Mouse (Mus musculus) ES-CJ7 (cell line): ENCODE data around the gene Cmip.

ENCODE experiments used
- DNase-seq: peaks from one replicate; pipeline ENCODE4 v3.0.0; 2011; ENCODE audit warnings: low read depth, low spot score

Cmip gene

GRCm38 (mm10) chr8:117257029-117257820 is at the start of gene Cmip:
Cmip (plus strand) TSS chr8:117257064.
- DNase-seq, result peak; percentile 50

DNA sequence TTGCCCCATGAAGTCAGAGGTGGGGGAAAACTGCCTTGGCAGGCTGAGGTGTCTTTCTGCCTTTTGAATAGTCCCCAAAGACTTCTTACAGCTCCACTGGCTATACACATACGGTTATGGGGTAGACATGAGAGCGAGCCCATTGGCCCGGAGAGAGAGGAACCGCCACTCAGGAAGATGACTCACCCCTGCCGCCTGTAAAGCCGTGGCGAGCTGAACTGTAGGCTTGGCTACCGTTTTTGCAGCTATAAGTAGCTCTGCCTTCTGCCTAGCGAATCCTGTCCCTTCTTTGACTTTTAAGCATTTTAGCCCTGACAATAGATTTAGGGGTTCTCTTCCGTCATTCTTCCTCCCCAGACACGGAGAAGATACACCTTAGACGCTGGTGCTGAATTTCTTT is 47.7 kb upstream of the Cmip start:
- no peak for DNase-seq

DNA sequence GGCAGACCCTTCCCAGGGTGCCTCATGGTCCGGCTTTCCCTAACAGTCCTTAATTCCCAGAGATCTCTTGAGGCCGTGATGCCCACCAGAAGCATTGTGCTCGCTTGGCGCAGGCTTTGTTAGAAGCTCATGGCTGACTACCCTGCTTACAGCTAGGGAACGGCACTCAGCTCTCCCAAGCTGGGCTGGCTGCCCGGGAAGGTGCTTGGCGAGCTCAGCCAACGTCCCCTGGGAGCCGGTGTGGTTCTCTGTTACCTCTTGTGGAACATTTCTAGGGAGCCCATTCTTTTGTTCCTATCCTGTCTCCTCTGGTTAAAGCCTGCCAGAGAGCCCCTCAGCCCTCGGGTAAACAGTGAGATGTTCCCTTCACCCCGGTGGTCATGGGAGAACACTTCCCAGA is 44.8 kb upstream of the Cmip start:
- DNase-seq, result no peak

- no peak for DNase-seq
These were observed 39.1 kb upstream of the Cmip start for GRCm38 (mm10) chr8:117217724-117218123.

DNA sequence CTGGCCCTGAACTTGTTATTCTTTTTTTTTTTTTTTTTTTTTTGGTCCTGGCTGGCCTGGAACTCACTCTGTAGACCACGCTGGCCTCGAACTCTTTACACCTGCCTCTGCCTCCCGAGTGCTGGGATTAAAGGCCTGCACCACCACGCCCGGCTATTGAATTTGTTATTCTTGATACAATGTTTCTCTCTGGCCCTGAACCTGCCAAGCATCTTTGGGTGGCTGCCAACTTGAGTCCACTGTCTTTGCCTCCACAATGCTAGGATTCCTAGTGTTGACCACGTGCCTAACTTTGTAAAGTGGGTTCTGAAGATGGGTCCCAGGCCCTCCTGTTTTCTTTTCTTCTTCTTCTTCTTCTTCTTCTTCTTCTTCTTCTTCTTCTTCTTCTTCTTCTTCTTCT is 34.5 kb upstream of the Cmip start:
- DNase-seq, result no peak

GRCm38 (mm10) chr8:117224630-117225029 is 32.2 kb upstream of the Cmip start:
- peak; percentile 90 for DNase-seq

DNA sequence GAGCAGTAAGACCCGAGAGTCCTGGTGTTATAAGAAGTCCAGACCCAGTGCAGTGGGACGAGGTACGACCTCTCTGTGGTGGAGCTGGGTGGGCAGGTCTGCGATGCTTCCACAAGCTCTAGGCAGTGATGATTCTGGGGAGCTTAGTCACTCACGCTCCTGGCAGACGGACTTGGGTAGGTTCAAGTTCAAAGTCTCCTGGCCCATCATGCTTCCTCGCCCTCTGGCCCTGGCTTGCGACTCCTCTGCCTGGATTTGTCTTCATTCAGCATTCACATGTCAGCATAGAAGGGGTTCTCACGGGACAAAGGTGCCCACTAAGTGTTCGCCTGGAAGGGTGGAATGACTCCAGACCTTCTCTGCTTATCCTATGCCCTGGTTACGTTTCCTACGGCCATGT is 30.6 kb upstream of the Cmip start:
- DNase-seq, result no peak

DNA sequence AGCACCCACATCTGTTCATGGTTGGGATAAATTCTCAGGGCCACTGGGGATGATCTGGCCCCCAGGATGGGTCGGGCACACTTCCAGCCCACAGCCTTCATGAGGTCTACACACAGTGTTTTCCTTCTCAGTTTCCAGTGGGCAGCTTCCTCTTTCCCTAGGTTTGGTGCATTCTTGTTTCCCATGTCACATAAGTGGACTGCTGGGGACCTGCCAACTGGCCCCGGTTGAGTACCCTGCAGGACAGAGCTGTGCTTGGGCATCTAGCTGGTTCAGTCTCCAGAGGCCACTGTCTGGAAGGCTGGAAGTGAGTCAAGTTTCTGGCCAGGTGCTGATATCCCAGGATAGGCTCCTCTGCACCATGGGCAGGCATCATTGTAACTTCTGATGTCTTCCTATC is 29.5 kb upstream of the Cmip start:
- no peak for DNase-seq

- DNase-seq, result no peak
These were observed 23.7 kb upstream of the Cmip start for GRCm38 (mm10) chr8:117233199-117233598.

DNA sequence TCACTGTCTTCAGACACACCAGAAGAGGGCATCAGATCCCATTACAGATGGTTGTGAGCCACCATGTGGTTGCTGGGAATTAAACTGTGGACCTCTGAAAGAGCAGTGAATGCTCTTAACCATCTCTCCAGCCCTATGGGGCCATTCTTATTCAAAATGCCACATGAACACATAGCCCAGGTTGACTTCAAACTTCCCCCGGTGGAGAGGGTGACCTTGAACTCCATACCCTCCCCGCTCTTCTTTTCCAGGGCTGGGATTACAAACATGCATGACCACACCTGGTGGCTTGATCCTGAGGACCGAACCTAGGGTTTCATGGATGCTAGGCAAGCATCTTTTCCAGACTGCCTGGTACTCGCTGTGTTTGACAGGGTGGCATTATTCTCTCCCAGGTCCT is 20.3 kb upstream of the Cmip start:
- DNase-seq, result peak; percentile 83

- no peak for DNase-seq
These were observed 16.5 kb upstream of the Cmip start for GRCm38 (mm10) chr8:117240326-117240725.

- DNase-seq, result peak; percentile 69
These were observed 15.9 kb upstream of the Cmip start for GRCm38 (mm10) chr8:117240841-117241494.

DNA sequence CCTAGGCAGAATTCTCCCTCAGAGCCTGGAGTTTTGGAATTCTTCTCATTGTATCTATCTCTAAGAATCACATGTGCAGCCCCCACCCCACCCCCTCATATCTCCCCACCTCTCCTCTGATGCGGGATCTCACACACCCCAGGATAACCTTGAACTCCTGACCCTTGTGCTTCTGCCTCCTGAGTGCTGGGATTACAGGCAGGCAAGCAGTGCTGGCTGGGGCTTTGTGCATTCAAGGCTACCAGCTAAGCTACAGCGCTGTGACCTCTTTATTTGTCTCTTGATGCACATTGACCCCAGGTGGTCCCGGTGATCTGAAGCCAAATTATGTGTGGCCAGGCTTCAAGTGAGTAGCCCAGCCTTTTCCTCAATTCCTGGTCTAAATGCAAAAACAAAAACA is 15.0 kb upstream of the Cmip start:
- DNase-seq, result peak; percentile 98

- DNase-seq, result no peak
These were observed 14.6 kb upstream of the Cmip start for GRCm38 (mm10) chr8:117242286-117242685.

- DNase-seq, result peak; percentile 80
These were observed 12.3 kb upstream of the Cmip start for GRCm38 (mm10) chr8:117244601-117245000.

- no peak for DNase-seq
These were observed 8.5 kb upstream of the Cmip start for GRCm38 (mm10) chr8:117248341-117248740.

- DNase-seq, result peak; percentile 77
These were observed 5.7 kb upstream of the Cmip start for GRCm38 (mm10) chr8:117251086-117251681.

DNA sequence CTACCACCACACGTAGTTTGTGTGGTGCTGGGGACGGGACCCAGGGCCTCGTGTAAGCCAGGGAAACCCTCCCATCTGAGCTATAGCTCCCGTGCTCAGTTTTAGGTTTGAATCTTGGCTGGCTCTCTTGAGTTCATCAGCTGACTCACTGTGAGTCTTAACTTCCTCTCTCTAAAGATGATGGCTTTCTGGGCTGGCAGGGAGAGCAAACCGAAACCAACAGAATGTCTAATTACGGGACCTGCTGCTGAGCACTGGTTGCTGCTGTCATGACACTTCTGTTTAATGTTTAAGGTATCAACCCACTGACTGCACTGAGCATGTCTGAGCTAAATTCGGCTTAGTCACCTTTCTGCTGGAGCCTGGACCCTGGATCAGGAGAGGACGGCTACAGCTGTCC is 4.2 kb upstream of the Cmip start:
- DNase-seq, result no peak

GRCm38 (mm10) chr8:117253390-117254269 is 3.2 kb upstream of the Cmip start:
- DNase-seq, result peak; percentile 62

- DNase-seq, result no peak
These were observed 2.4 kb upstream of the Cmip start for GRCm38 (mm10) chr8:117254496-117254895.

GRCm38 (mm10) chr8:117256292-117256938 is 449 bp upstream of the Cmip start:
- peak; percentile 83 for DNase-seq
